ENCODE assay signal across 13 mouse cellular contexts in genomic region chr16:11747867-11748266, GRCm38 (mm10).
"Had no signal": no experiment of that assay in that cellular context is flagged by ENCODE, and none has a peak within 500 bp of the region (broad histone marks: within the 10 kb centered on the region; RNA-seq: fewer than 3 reads in every experiment).

No protein-coding gene starts in this region.

- ATAC-seq: midbrain, embryonic 15.5 days had no signal

- H3K4me2 ChIP-seq: liver, embryonic 13.5 days; midbrain, embryonic 12.5 days; midbrain, embryonic 15.5 days had no signal

- H3K27ac ChIP-seq: kidney, postnatal 0 days; left cerebral cortex, adult 2 months; liver, embryonic 13.5 days; midbrain, embryonic 12.5 days; midbrain, embryonic 15.5 days; stomach, postnatal 0 days had no signal

- H3K9me3 ChIP-seq: liver, embryonic 13.5 days; midbrain, embryonic 12.5 days; midbrain, embryonic 15.5 days had no signal

- DNase-seq: kidney, adult 2 months; kidney, postnatal 36 days; layer of hippocampus, postnatal 36 days; liver, embryonic 13.5 days; lung, adult 2 months; lung, postnatal 14 days; thymus, adult 18-20 months; thymus, postnatal 36 days had no signal

- H3K9ac ChIP-seq: liver, embryonic 13.5 days; midbrain, embryonic 12.5 days; midbrain, embryonic 15.5 days had no signal

- H3K27me3 ChIP-seq: liver, embryonic 13.5 days; midbrain, embryonic 12.5 days; midbrain, embryonic 15.5 days had no signal

- H3K4me3 ChIP-seq: left cerebral cortex, adult 2 months; liver, embryonic 13.5 days; midbrain, embryonic 12.5 days; midbrain, embryonic 15.5 days had no signal

- H3K4me1 ChIP-seq: liver, embryonic 13.5 days; midbrain, embryonic 12.5 days; midbrain, embryonic 15.5 days had no signal

- H3K36me3 ChIP-seq: liver, embryonic 13.5 days; midbrain, embryonic 12.5 days; midbrain, embryonic 15.5 days had no signal
